Mouse (Mus musculus): ENCODE results near the gene Metrn. TPM values are rescaled to one million over a fixed set of nuclear protein-coding genes. Genes with fewer than 3 reads are reported as not detected.

Metrn gene
- polyA plus RNA-seq, 1 experiment: 29.6 TPM

DNA sequence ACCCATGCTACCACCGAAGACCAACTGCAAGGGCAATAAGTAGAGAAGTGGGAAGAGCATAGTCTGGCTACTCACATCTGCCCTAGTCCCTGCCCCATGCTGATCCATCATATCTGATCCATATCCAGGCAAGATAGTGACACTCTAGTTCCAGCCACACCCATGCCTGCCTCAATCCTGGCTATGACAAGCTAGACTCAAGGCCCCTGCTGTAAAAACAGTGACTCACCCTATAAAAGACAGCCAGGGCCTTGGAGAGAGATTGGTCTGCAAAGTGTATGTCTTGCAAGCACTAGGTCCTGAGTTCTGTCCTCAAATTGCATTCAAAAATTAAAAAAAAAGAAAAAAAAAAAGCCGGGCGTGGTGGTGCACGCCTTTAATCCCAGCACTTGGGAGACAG is 9.6 kb upstream of the Metrn start:
- no peak overlapping the region for H3K27ac ChIP-seq (ENCODE audit: insufficient read depth, low read length)
- H3K4me3 ChIP-seq (ENCODE audit: low read depth, low read length): no peak overlapping the region
- H3K9me3 ChIP-seq (replicated peaks; ENCODE audit: control insufficient read depth, insufficient read depth, low read length, poor library complexity, severe bottlenecking): no peaks in the 10 kb centered on the region
- no peaks in the 10 kb centered on the region for H3K27me3 ChIP-seq (ENCODE audit: control insufficient read depth, insufficient read depth, low read length, poor library complexity, severe bottlenecking)
- H3K4me1 ChIP-seq (ENCODE audit: control insufficient read depth, insufficient read depth, low read length): no peaks in the 10 kb centered on the region
- no peak overlapping the region for H3K9ac ChIP-seq (ENCODE audit: low read depth, poor library complexity, severe bottlenecking)
- no peak for TF ChIP-seq CTCF (IDR thresholded peaks at IDR 0.05; ENCODE audit: low read depth, low read length)
- no peak for TF ChIP-seq POLR2A (IDR thresholded peaks at IDR 0.05; ENCODE audit: insufficient read depth, low read length)
- no peak for TF ChIP-seq EP300 (IDR thresholded peaks at IDR 0.05; ENCODE audit: insufficient read depth, low read depth, low read length)
- H3K36me3 ChIP-seq (ENCODE audit: control insufficient read depth, insufficient read depth, low read length, poor library complexity, severe bottlenecking): no peaks in the 10 kb centered on the region

DNA sequence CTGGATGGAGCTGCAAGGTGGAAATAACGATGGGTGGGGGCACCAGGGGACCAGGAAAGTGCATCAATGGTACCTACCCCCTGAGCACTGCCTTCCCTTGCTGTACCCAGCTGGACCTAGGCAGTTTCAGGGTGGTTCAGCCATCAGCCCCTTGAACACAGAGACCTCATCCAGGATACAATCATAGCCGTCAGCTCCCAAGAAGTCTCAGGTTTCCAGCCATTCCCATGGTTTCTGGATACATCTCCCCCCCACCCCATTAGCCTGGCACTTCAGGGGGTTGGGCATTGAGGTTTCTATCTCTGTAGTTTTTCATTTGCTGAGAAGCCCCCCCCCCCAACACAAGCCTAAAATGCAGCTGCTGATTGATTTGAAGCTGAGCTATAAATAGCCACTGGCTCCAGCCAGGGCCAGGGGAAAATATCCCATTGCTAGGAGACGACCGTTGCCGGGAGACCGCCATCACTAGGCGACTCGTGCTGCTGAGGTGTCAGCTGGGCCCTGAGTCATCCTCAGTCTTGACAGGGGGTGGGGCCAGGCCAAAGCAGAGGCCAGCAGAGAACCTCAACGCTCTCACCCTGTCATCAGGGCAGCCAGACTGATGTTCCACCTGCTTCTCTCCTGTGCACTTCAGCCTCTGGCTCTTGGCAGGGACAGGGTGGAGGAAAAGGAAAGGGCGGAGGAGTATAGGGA is 6.0 kb upstream of the Metrn start:
- TF ChIP-seq EP300 (IDR thresholded peaks at IDR 0.05; ENCODE audit: insufficient read depth, low read depth, low read length): no peak
- no peak for TF ChIP-seq POLR2A (IDR thresholded peaks at IDR 0.05; ENCODE audit: insufficient read depth, low read length)
- TF ChIP-seq CTCF (IDR thresholded peaks at IDR 0.05; ENCODE audit: low read depth, low read length): no peak
- no peaks in the 10 kb centered on the region for H3K4me1 ChIP-seq (ENCODE audit: control insufficient read depth, insufficient read depth, low read length)
- no peak overlapping the region for H3K4me3 ChIP-seq (ENCODE audit: low read depth, low read length)
- H3K27me3 ChIP-seq (ENCODE audit: control insufficient read depth, insufficient read depth, low read length, poor library complexity, severe bottlenecking): no peaks in the 10 kb centered on the region
- H3K36me3 ChIP-seq (ENCODE audit: control insufficient read depth, insufficient read depth, low read length, poor library complexity, severe bottlenecking): no peaks in the 10 kb centered on the region
- H3K27ac ChIP-seq (ENCODE audit: insufficient read depth, low read length): no peak overlapping the region
- H3K9me3 ChIP-seq (replicated peaks; ENCODE audit: control insufficient read depth, insufficient read depth, low read length, poor library complexity, severe bottlenecking): no peaks in the 10 kb centered on the region
- H3K9ac ChIP-seq (ENCODE audit: low read depth, poor library complexity, severe bottlenecking): no peak overlapping the region

DNA sequence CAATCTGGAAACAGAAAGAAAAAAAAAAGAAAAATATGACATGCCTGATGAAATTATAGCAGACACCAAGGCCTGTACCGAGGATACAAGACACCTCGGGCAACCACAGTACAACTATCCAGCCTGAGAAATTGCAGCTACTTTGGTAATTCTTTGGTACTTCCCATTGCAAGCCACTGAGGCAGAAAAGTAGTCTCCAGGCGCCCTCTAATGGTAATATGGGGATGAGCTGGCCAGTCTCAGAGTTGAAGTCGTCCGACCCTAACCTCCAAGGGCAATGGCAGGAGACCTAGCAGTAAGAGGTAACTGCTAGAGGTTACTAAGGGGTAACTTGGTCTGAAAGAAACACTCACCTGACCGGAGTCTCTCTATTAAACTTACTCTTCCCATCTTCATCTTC is 4.1 kb upstream of the Metrn start:
- TF ChIP-seq CTCF (IDR thresholded peaks at IDR 0.05; ENCODE audit: low read depth, low read length) (peak; percentile 68), POLR2A (IDR thresholded peaks at IDR 0.05; ENCODE audit: insufficient read depth, low read length) (no peak), EP300 (IDR thresholded peaks at IDR 0.05; ENCODE audit: insufficient read depth, low read depth, low read length) (no peak)

DNA sequence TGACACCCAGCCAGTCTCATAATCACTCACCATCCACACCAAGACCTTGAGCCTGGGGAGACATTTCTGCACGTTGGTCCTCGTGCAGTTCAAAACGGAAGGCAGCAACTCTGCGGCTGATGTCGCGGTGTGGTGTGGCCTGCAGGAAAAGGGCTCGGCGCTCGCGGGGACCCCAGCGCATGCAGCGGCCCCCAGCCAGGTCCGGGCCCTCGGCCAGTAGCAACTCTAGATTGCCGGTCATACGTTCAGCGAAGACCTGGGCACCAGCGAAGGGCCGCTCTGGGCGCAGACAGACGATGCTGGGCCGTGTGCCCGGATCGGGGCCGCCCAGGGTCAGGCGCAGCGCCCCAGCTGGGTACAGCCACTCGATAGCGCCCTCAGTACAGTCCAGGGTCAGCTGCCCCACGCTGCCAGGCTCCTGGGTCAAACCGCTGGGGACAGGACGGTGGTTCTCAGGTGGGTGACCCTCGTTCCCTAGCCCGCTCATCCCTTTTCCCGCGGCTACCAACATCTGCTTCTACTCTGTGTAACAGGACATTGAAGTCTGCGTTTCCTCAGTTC is 645 bp downstream of the Metrn start:
- Histone ChIP-seq H3K4me1 (ENCODE audit: control insufficient read depth, insufficient read depth, low read length) (peaks cover 4% of the 10 kb centered on the region), H3K27me3 (ENCODE audit: control insufficient read depth, insufficient read depth, low read length, poor library complexity, severe bottlenecking) (no peaks in the 10 kb centered on the region), H3K27ac (ENCODE audit: insufficient read depth, low read length) (no peak overlapping the region), H3K9ac (ENCODE audit: low read depth, poor library complexity, severe bottlenecking) (peak overlapping the region; percentile 81), H3K9me3 (replicated peaks; ENCODE audit: control insufficient read depth, insufficient read depth, low read length, poor library complexity, severe bottlenecking) (no peaks in the 10 kb centered on the region), H3K36me3 (ENCODE audit: control insufficient read depth, insufficient read depth, low read length, poor library complexity, severe bottlenecking) (no peaks in the 10 kb centered on the region), H3K4me3 (ENCODE audit: low read depth, low read length) (peak overlapping the region; percentile 76)
- TF ChIP-seq CTCF (IDR thresholded peaks at IDR 0.05; ENCODE audit: low read depth, low read length) (no peak), EP300 (IDR thresholded peaks at IDR 0.05; ENCODE audit: insufficient read depth, low read depth, low read length) (no peak), POLR2A (IDR thresholded peaks at IDR 0.05; ENCODE audit: insufficient read depth, low read length) (no peak)

More for the DNA sequence above, 4.1 kb upstream of the Metrn start:
- no peak overlapping the region for H3K27ac ChIP-seq (ENCODE audit: insufficient read depth, low read length)
- no peak overlapping the region for H3K9ac ChIP-seq (ENCODE audit: low read depth, poor library complexity, severe bottlenecking)
- no peaks in the 10 kb centered on the region for H3K27me3 ChIP-seq (ENCODE audit: control insufficient read depth, insufficient read depth, low read length, poor library complexity, severe bottlenecking)
- H3K4me1 ChIP-seq (ENCODE audit: control insufficient read depth, insufficient read depth, low read length): no peaks in the 10 kb centered on the region
- H3K4me3 ChIP-seq (ENCODE audit: low read depth, low read length): no peak overlapping the region
- H3K36me3 ChIP-seq (ENCODE audit: control insufficient read depth, insufficient read depth, low read length, poor library complexity, severe bottlenecking): no peaks in the 10 kb centered on the region
- no peaks in the 10 kb centered on the region for H3K9me3 ChIP-seq (replicated peaks; ENCODE audit: control insufficient read depth, insufficient read depth, low read length, poor library complexity, severe bottlenecking)

DNA sequence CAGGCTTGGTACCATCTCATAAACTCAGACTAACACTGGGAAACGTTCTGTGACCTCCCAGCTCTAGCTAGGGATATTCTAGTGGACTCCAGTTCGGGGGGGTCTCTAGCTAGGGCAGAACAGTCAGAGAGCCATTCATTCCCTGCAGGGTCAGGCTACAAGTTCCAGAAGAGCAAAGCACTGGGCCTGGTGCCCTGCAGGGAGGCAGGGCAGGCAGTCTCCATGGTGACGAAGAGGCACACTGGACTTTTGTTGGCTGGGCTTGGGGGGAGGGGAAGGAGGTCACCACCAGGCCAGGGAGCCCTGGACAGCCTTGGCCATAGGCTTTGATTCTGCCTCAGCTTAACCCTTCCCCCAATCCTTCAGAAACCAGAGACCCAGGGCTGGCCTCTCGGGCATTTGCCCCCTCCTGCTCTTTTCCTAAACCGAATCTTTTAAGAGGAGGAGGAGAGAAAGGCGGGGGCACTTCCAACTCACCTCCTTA is 1.3 kb downstream of the Metrn start, which contains the start of gene AC134908.4:
Gene AC134908.4 (minus strand): TSS at position 51 of the 484 bp plus-strand sequence.
- peaks cover 4% of the 10 kb centered on the region for H3K4me1 ChIP-seq (ENCODE audit: control insufficient read depth, insufficient read depth, low read length)

DNA sequence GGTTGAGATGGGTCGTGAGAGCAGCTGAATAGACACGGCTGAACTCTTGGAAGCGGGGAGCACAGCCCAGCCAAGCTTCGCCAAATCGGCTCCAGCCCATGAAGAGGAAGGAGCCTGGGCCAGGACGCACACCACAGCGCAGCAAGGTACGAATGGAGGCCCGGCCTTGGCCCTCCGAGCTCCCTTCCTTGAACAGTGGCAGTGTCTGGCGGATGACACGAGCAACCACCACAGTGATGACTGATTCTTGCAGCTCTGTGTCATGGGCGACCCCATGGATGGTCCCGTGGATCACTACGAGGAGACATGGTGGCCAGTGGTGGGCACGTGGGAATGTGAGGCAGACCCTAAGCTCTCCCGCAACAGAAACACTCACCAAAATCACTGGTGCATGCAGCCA is 1.9 kb downstream of the Metrn start:
- Histone ChIP-seq H3K27me3 (ENCODE audit: control insufficient read depth, insufficient read depth, low read length, poor library complexity, severe bottlenecking) (no peaks in the 10 kb centered on the region), H3K27ac (ENCODE audit: insufficient read depth, low read length) (no peak overlapping the region), H3K4me1 (ENCODE audit: control insufficient read depth, insufficient read depth, low read length) (peaks cover 4% of the 10 kb centered on the region), H3K36me3 (ENCODE audit: control insufficient read depth, insufficient read depth, low read length, poor library complexity, severe bottlenecking) (no peaks in the 10 kb centered on the region), H3K4me3 (ENCODE audit: low read depth, low read length) (no peak overlapping the region), H3K9me3 (replicated peaks; ENCODE audit: control insufficient read depth, insufficient read depth, low read length, poor library complexity, severe bottlenecking) (no peaks in the 10 kb centered on the region), H3K9ac (ENCODE audit: low read depth, poor library complexity, severe bottlenecking) (no peak overlapping the region)
- TF ChIP-seq CTCF (IDR thresholded peaks at IDR 0.05; ENCODE audit: low read depth, low read length) (no peak), EP300 (IDR thresholded peaks at IDR 0.05; ENCODE audit: insufficient read depth, low read depth, low read length) (no peak), POLR2A (IDR thresholded peaks at IDR 0.05; ENCODE audit: insufficient read depth, low read length) (no peak)

More for the DNA sequence above, 1.3 kb downstream of the Metrn start, which contains the start of gene AC134908.4:
- Histone ChIP-seq H3K9ac (ENCODE audit: low read depth, poor library complexity, severe bottlenecking) (peak within 1 kb of the TSS; percentile 81), H3K27ac (ENCODE audit: insufficient read depth, low read length) (no peak within 1 kb of the TSS), H3K27me3 (ENCODE audit: control insufficient read depth, insufficient read depth, low read length, poor library complexity, severe bottlenecking) (no peaks in the 10 kb centered on the region), H3K4me3 (ENCODE audit: low read depth, low read length) (peak within 1 kb of the TSS; percentile 76), H3K36me3 (ENCODE audit: control insufficient read depth, insufficient read depth, low read length, poor library complexity, severe bottlenecking) (no peaks in the 10 kb centered on the region), H3K9me3 (replicated peaks; ENCODE audit: control insufficient read depth, insufficient read depth, low read length, poor library complexity, severe bottlenecking) (no peaks in the 10 kb centered on the region)
- TF ChIP-seq POLR2A (IDR thresholded peaks at IDR 0.05; ENCODE audit: insufficient read depth, low read length) (no peak), CTCF (IDR thresholded peaks at IDR 0.05; ENCODE audit: low read depth, low read length) (no peak), EP300 (IDR thresholded peaks at IDR 0.05; ENCODE audit: insufficient read depth, low read depth, low read length) (no peak)

All from ES-Bruce4 (cell line).